Mouse (Mus musculus) G1E (cell line): ENCODE results near the gene 4931422A03Rik. TPM values are rescaled to one million over a fixed set of nuclear protein-coding genes. Genes with fewer than 3 reads are reported as not detected.

ENCODE experiments used
- ATAC-seq: 2 replicates; pipeline ENCODE4 v1.8.0; 2016; ENCODE audit warnings: mild to moderate bottlenecking; ENCODE audit not compliant: insufficient number of reproducible peaks, poor library complexity, low FRiP score, severe bottlenecking; ENCODE audit errors: extremely low read depth
- DNase-seq: peaks from one replicate; pipeline ENCODE4 v3.0.0; 2012; ENCODE audit warnings: low spot score
- H3K27me3 ChIP-seq: 2 replicates; pipeline ENCODE4 v1.6.1; 2012; ENCODE audit warnings: mild to moderate bottlenecking, low read length, inconsistent platforms; ENCODE audit not compliant: insufficient read depth
- H3K36me3 ChIP-seq: replicated peaks from 2 replicates; pipeline ENCODE3; 2012; ENCODE audit warnings: mild to moderate bottlenecking, inconsistent platforms
- H3K4me1 ChIP-seq: 2 replicates; pipeline ENCODE4 v1.6.1; 2012; ENCODE audit warnings: low read depth, low read length, inconsistent platforms, mixed read lengths; ENCODE audit not compliant: insufficient read depth
- H3K4me3 ChIP-seq: 2 replicates; pipeline ENCODE4 v1.5.1; 2012; ENCODE audit warnings: low read depth, mild to moderate bottlenecking, inconsistent platforms, low read length, moderate library complexity, mixed read lengths
- H3K9me3 ChIP-seq: replicated peaks from 2 replicates; pipeline ENCODE4 v1.6.1; 2012; ENCODE audit warnings: inconsistent platforms
- CTCF ChIP-seq: IDR thresholded peaks from 2 replicates; pipeline ENCODE4 v1.5.1; 2012; ENCODE audit warnings: low read depth, low read length, inconsistent platforms, mixed read lengths
- GATA1 ChIP-seq: IDR thresholded peaks from 2 replicates; pipeline ENCODE4 v1.6.1; 2012; ENCODE audit warnings: borderline replicate concordance, low read length, inconsistent platforms, mixed read lengths
- GATA2 ChIP-seq: IDR thresholded peaks from 2 replicates; pipeline ENCODE4 v1.6.1; 2012; ENCODE audit warnings: low read depth, low read length, inconsistent platforms, borderline replicate concordance
- POLR2AphosphoS5 ChIP-seq: IDR thresholded peaks from 2 replicates; pipeline ENCODE4 v1.6.1; 2012; ENCODE audit warnings: low read depth, low read length, inconsistent platforms; ENCODE audit not compliant: insufficient replicate concordance
- TAL1 ChIP-seq: conservative IDR thresholded peaks from 2 replicates; pipeline ENCODE4 v1.6.1; 2012; ENCODE audit warnings: low read depth, low read length, inconsistent platforms, mixed read lengths
- polyA plus RNA-seq: library from polyadenylated mRNA; stranded (reverse); fragments of >175 nt; gene quantifications from 2 replicates; pipeline ENCODE4 v1.2.3, GENCODE M21; 2012
- total RNA-seq, 2 experiments: library from RNA; stranded (forward) in 1 of 2; stranded (reverse) in 1 of 2; fragments of 200-1000 nt in 1 of 2; fragments of >200 nt in 1 of 2; fragmentation: Nextera tagmentation in 1 of 2; gene quantifications; 2 replicates each; pipeline ENCODE4 v1.2.3; 2014 to 2017

The 4931422A03Rik gene
- total and polyA plus RNA-seq, 3 experiments: 0.38 TPM; not detected in 2

DNA sequence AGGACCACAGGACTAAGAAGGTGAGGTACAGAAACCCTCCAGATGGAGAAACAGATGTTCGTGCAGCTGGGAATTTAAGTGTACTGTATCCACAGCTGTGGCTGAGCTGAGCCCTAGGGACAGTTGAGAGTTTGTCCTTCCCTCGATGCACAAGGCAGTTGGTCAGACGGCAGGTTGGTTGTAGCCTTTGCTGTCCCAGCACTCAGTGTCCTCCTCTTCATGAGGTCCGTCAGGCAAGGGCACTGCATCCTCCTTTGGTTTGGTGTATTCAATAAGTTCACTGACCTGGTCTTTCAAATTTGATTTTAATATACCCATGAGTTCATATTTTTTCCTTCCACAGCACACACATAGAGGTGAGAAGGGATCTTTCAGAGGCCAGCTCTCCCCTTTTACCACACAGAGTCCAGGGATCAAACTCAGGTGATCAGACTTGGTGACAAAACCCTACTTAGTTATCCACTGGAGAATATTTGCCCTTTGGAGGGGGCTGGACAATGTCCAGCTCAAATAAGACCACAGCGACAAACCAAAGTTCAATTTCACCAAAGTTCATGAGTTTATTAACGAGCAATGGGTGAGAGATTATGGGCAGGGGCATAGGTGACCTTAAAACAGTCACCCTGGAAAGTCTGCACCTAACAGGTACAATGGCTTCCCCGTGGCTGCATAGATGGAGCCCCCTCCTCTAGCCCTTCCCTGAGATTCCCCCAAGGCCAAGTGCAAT is 20.2 kb downstream of the 4931422A03Rik start:
- Histone ChIP-seq H3K4me1 (no peaks in the 10 kb centered on the region), H3K9me3 (no peaks in the 10 kb centered on the region), H3K27me3 (peaks cover 31% of the 10 kb centered on the region), H3K4me3 (no peak overlapping the region), H3K36me3 (no peaks in the 10 kb centered on the region)
- DNase-seq (no peak), ATAC-seq (no peak)
- no peak for TF ChIP-seq CTCF
- no peak for TF ChIP-seq GATA1
- TF ChIP-seq TAL1: no peak
- TF ChIP-seq GATA2: no peak
- TF ChIP-seq POLR2AphosphoS5: no peak

DNA sequence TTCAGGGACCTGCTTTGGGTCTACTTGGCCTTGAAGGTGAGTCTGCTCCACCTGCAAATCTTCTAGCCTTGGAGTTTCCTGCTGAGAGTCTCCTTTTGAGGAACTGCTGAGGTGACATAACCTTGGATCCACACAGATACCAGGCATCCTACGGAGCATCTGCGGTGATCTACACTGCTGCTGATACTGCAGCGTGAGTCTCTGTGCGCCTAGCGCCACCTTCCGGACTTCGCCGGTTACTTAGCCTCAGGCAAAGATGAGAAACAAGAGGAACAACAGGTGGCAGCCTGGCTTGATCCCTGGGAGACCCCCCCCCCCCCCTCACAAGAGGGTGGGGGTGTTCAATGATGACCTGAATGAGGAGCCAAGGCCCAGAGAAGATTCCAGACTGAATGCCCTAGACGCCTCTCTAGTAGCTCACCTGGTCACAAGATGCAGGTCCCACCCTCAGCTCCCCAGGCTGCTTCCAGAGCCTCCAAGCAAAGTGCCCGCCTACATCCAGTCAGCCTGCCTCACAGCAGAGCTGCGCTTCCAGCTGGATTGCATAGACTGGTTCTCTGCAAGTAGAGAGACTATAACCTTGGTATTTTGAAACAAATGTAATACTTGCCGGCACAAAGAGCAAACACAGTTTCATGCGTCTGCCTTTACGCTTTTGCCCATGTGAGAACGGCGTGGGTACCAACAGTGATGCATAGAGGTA is 25.3 kb downstream of the 4931422A03Rik start:
- ATAC-seq (no peak; the same call in 1 of the 2 replicates), DNase-seq (peak; percentile 28)
- Histone ChIP-seq H3K36me3 (no peaks in the 10 kb centered on the region), H3K4me3 (no peak overlapping the region), H3K27me3 (peaks cover 39% of the 10 kb centered on the region), H3K4me1 (peaks cover 13% of the 10 kb centered on the region), H3K9me3 (no peaks in the 10 kb centered on the region)
- TF ChIP-seq CTCF (peak; percentile 48; the same call in 1 of the 2 replicates), TAL1 (no peak)

GRCm38 (mm10) chr2:104001861-104002260 is 26.3 kb downstream of the 4931422A03Rik start:
- H3K4me3 ChIP-seq: no peak overlapping the region
- H3K9me3 ChIP-seq: no peaks in the 10 kb centered on the region
- peaks cover 13% of the 10 kb centered on the region for H3K4me1 ChIP-seq
- no peaks in the 10 kb centered on the region for H3K36me3 ChIP-seq
- no peak for TF ChIP-seq CTCF
- no peak for TF ChIP-seq TAL1
- TF ChIP-seq POLR2AphosphoS5: no peak
- TF ChIP-seq GATA2: no peak
- TF ChIP-seq GATA1: no peak
- ATAC-seq (no peak), DNase-seq (no peak)
- H3K27me3 ChIP-seq: peaks cover 29% of the 10 kb centered on the region

- ATAC-seq (no peak), DNase-seq (no peak)
- H3K36me3 ChIP-seq: no peaks in the 10 kb centered on the region
- peaks cover 24% of the 10 kb centered on the region for H3K27me3 ChIP-seq
- H3K9me3 ChIP-seq: no peaks in the 10 kb centered on the region
- peaks cover 13% of the 10 kb centered on the region for H3K4me1 ChIP-seq
- no peak overlapping the region for H3K4me3 ChIP-seq
- TF ChIP-seq GATA1 (no peak), CTCF (peak; percentile 48), POLR2AphosphoS5 (no peak), GATA2 (no peak)
These were observed 27.1 kb downstream of the 4931422A03Rik start for GRCm38 (mm10) chr2:104001076-104001475.

GRCm38 (mm10) chr2:103992618-103993332 is 35.4 kb downstream of the 4931422A03Rik start:
- DNase-seq (no peak), ATAC-seq (no peak)
- Histone ChIP-seq H3K4me1 (no peaks in the 10 kb centered on the region), H3K36me3 (no peaks in the 10 kb centered on the region), H3K27me3 (peaks cover 16% of the 10 kb centered on the region), H3K4me3 (no peak overlapping the region), H3K9me3 (no peaks in the 10 kb centered on the region)
- TF ChIP-seq POLR2AphosphoS5: no peak
- TF ChIP-seq CTCF: no peak
- TF ChIP-seq GATA1: no peak
- no peak for TF ChIP-seq TAL1
- no peak for TF ChIP-seq GATA2

DNA sequence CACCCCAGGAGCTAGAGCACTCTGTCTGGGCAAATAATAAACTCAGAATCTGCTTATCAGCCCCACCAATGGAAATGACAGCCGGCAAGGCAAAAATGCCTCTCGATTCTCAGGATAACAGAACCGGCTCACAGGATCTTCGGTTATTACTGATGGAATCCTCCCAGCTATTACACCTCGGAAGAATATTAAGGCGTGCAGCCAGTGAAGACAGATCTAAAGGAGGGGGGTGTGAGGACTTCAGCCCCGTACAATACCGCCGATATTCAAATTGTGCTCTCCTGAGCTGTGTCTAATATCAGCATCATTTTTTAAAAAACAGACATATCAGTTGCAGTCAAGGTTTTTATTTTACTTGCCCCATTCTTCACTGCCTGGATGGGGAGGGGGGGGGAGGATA is 36.0 kb downstream of the 4931422A03Rik start:
- DNase-seq (no peak), ATAC-seq (no peak)
- TF ChIP-seq GATA1 (no peak), POLR2AphosphoS5 (no peak), TAL1 (no peak), GATA2 (no peak), CTCF (no peak)
- no peaks in the 10 kb centered on the region for H3K4me1 ChIP-seq
- H3K36me3 ChIP-seq: no peaks in the 10 kb centered on the region
- no peaks in the 10 kb centered on the region for H3K9me3 ChIP-seq
- no peak overlapping the region for H3K4me3 ChIP-seq
- H3K27me3 ChIP-seq: peaks cover 16% of the 10 kb centered on the region
